Mouse (Mus musculus): ENCODE data around the gene Itgb7. TPM values are rescaled to one million over a fixed set of nuclear protein-coding genes. Genes with fewer than 3 reads are reported as not detected.

Itgb7 gene
- polyA plus RNA-seq, 1 experiment from 2014 or later: 4.3 TPM

- TF ChIP-seq CTCF (IDR thresholded peaks at IDR 0.05) (no peak), EP300 (IDR thresholded peaks at IDR 0.05) (no peak)
- Histone ChIP-seq H3K36me3 (ENCODE audit: insufficient read depth, low read length) (no peaks in the 10 kb centered on the region), H3K9me3 (ENCODE audit: low read length) (no peaks in the 10 kb centered on the region), H3K4me2 (replicated peaks; ENCODE audit: low read depth, low read length) (no peak overlapping the region), H3K9ac (replicated peaks; ENCODE audit: low read depth) (no peak overlapping the region), H3K4me3 (ENCODE audit: low read depth, low read length) (no peak overlapping the region), H3K27ac (ENCODE audit: low read length) (no peak overlapping the region), H3K4me1 (ENCODE audit: insufficient read depth, low read depth, low read length) (no peaks in the 10 kb centered on the region), H3K27me3 (replicated peaks; ENCODE audit: insufficient read depth, low read length) (no peaks in the 10 kb centered on the region)
- ATAC-seq (no peak), DNase-seq (ENCODE audit: low spot score) (no peak)
- WGBS: 33% methylated on average over 5 of the region's 5 CpGs
Observed at GRCm38 (mm10) chr15:102192820-102193386, 38.8 kb downstream of the Itgb7 start.

GRCm38 (mm10) chr15:102192271-102192812, 39.4 kb downstream of the Itgb7 start:
- H3K9me3 ChIP-seq (ENCODE audit: low read length): no peaks in the 10 kb centered on the region
- WGBS: 55% methylated on average over 7 of the region's 7 CpGs
- no peak for TF ChIP-seq CTCF (IDR thresholded peaks at IDR 0.05)
- no peak for TF ChIP-seq EP300 (IDR thresholded peaks at IDR 0.05)
- H3K4me3 ChIP-seq (ENCODE audit: low read depth, low read length): no peak overlapping the region
- no peak overlapping the region for H3K27ac ChIP-seq (ENCODE audit: low read length)
- no peaks in the 10 kb centered on the region for H3K36me3 ChIP-seq (ENCODE audit: insufficient read depth, low read length)
- DNase-seq (ENCODE audit: low spot score) (no peak), ATAC-seq (no peak)
- H3K27me3 ChIP-seq (replicated peaks; ENCODE audit: insufficient read depth, low read length): no peaks in the 10 kb centered on the region
- H3K9ac ChIP-seq (replicated peaks; ENCODE audit: low read depth): no peak overlapping the region
- H3K4me1 ChIP-seq (ENCODE audit: insufficient read depth, low read depth, low read length): no peaks in the 10 kb centered on the region
- H3K4me2 ChIP-seq (replicated peaks; ENCODE audit: low read depth, low read length): no peak overlapping the region

GRCm38 (mm10) chr15:102191699-102192098, 40.0 kb downstream of the Itgb7 start:
- H3K9ac ChIP-seq (replicated peaks; ENCODE audit: low read depth): no peak overlapping the region
- no peak for DNase-seq (ENCODE audit: low spot score)
- TF ChIP-seq EP300 (IDR thresholded peaks at IDR 0.05): no peak
- no peak for TF ChIP-seq CTCF (IDR thresholded peaks at IDR 0.05)
- H3K4me1 ChIP-seq (ENCODE audit: insufficient read depth, low read depth, low read length): no peaks in the 10 kb centered on the region
- no peak overlapping the region for H3K27ac ChIP-seq (ENCODE audit: low read length)
- WGBS: 37% methylated on average over 7 of the region's 7 CpGs
- ATAC-seq: no peak
- no peaks in the 10 kb centered on the region for H3K27me3 ChIP-seq (replicated peaks; ENCODE audit: insufficient read depth, low read length)
- no peak overlapping the region for H3K4me2 ChIP-seq (replicated peaks; ENCODE audit: low read depth, low read length)
- H3K4me3 ChIP-seq (ENCODE audit: low read depth, low read length): no peak overlapping the region
- no peaks in the 10 kb centered on the region for H3K36me3 ChIP-seq (ENCODE audit: insufficient read depth, low read length)
- no peaks in the 10 kb centered on the region for H3K9me3 ChIP-seq (ENCODE audit: low read length)

- Histone ChIP-seq H3K9me3 (ENCODE audit: low read length) (no peaks in the 10 kb centered on the region), H3K27ac (ENCODE audit: low read length) (peak overlapping the region; percentile 26; the same call in 1 of the 2 replicates), H3K27me3 (replicated peaks; ENCODE audit: insufficient read depth, low read length) (no peaks in the 10 kb centered on the region), H3K4me2 (replicated peaks; ENCODE audit: low read depth, low read length) (no peak overlapping the region), H3K4me1 (ENCODE audit: insufficient read depth, low read depth, low read length) (no peaks in the 10 kb centered on the region), H3K9ac (replicated peaks; ENCODE audit: low read depth) (no peak overlapping the region), H3K4me3 (ENCODE audit: low read depth, low read length) (no peak overlapping the region), H3K36me3 (ENCODE audit: insufficient read depth, low read length) (no peaks in the 10 kb centered on the region; the same call in 1 of the 2 replicates)
- TF ChIP-seq EP300 (IDR thresholded peaks at IDR 0.05) (no peak), CTCF (IDR thresholded peaks at IDR 0.05) (no peak)
- no peak for DNase-seq (ENCODE audit: low spot score)
- no peak for ATAC-seq
- WGBS: 49% methylated on average over 6 of the region's 6 CpGs
Observed at GRCm38 (mm10) chr15:102188883-102189282, 42.9 kb downstream of the Itgb7 start.

- TF ChIP-seq EP300 (IDR thresholded peaks at IDR 0.05) (peak; percentile 41; the same call in 1 of the 2 replicates), CTCF (IDR thresholded peaks at IDR 0.05) (no peak)
- Histone ChIP-seq H3K4me1 (ENCODE audit: insufficient read depth, low read depth, low read length) (no peaks in the 10 kb centered on the region), H3K27ac (ENCODE audit: low read length) (peak overlapping the region; percentile 62), H3K9ac (replicated peaks; ENCODE audit: low read depth) (no peak overlapping the region), H3K4me3 (ENCODE audit: low read depth, low read length) (no peak overlapping the region), H3K27me3 (replicated peaks; ENCODE audit: insufficient read depth, low read length) (no peaks in the 10 kb centered on the region), H3K36me3 (ENCODE audit: insufficient read depth, low read length) (no peaks in the 10 kb centered on the region; the same call in 1 of the 2 replicates), H3K9me3 (ENCODE audit: low read length) (no peaks in the 10 kb centered on the region), H3K4me2 (replicated peaks; ENCODE audit: low read depth, low read length) (no peak overlapping the region)
- WGBS: 71% methylated on average over 10 of the region's 10 CpGs
- DNase-seq (ENCODE audit: low spot score) (peak; percentile 83), ATAC-seq (peak; percentile 89)
Observed at GRCm38 (mm10) chr15:102188096-102188495, 43.6 kb downstream of the Itgb7 start.

- H3K4me2 ChIP-seq (replicated peaks; ENCODE audit: low read depth, low read length): no peak overlapping the region
- H3K4me1 ChIP-seq (ENCODE audit: insufficient read depth, low read depth, low read length): no peaks in the 10 kb centered on the region
- 75% methylated on average over 11 of the region's 11 CpGs for WGBS
- no peaks in the 10 kb centered on the region for H3K27me3 ChIP-seq (replicated peaks; ENCODE audit: insufficient read depth, low read length)
- H3K9ac ChIP-seq (replicated peaks; ENCODE audit: low read depth): no peak overlapping the region
- no peak overlapping the region for H3K4me3 ChIP-seq (ENCODE audit: low read depth, low read length)
- no peak for TF ChIP-seq CTCF (IDR thresholded peaks at IDR 0.05)
- no peak for TF ChIP-seq EP300 (IDR thresholded peaks at IDR 0.05)
- H3K9me3 ChIP-seq (ENCODE audit: low read length): no peaks in the 10 kb centered on the region
- H3K27ac ChIP-seq (ENCODE audit: low read length): no peak overlapping the region
- ATAC-seq: no peak
- no peak for DNase-seq (ENCODE audit: low spot score)
- no peaks in the 10 kb centered on the region; the same call in 1 of the 2 replicates for H3K36me3 ChIP-seq (ENCODE audit: insufficient read depth, low read length)
Observed at GRCm38 (mm10) chr15:102186239-102186638, 45.5 kb downstream of the Itgb7 start.
